Mouse (Mus musculus): ENCODE data around the gene 4930564D02Rik.
A peak's percentile ranks its signal among the peaks of the same experiment; 100 is the strongest.

4930564D02Rik gene

GRCm38 (mm10) chr3:105066544-105066943 is at the start of gene 4930564D02Rik:
Gene 4930564D02Rik, plus strand, starts transcription at chr3:105066844.
- DNase-seq (ENCODE audit: low spot score), result no peak

DNA sequence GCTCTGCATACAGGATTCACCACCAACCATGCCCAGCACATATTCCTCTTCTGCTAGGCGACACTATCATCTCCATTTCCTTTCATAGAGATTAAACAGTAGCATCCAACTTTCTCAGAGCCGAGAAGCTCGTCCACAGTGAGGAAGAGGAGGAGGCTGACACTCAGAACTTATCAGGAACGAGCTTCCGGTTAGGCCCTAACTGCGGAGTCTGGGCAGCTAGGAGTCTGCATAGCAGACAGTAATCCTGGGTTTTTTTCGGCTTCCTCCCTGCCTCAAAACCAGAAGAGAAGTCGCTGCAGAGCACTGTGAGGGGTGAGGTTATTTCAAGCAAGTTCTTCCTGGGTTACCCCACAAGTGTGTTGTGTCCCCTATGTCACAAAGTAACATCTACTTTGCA is 49.3 kb upstream of the 4930564D02Rik start:
- no peak for DNase-seq (ENCODE audit: low spot score)

GRCm38 (mm10) chr3:105018085-105018782 is 48.4 kb upstream of the 4930564D02Rik start:
- no peak for DNase-seq (ENCODE audit: low spot score)

DNA sequence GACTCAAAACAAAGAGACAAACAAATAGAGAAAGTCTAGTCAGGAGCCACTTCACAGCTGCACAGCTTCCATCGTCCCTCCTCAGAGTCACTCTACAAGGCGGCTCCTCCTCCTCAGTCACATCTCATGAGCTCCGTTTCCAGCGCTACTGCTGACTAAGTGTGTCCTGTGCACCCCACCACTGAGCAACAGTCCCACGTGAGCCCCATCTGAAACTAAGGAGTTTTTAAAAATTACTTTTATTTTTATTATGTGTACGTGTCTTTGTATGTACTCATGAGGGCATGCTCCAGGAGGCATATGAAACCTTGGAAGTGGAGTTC is 47.9 kb upstream of the 4930564D02Rik start:
- DNase-seq (ENCODE audit: low spot score), result no peak

GRCm38 (mm10) chr3:105019826-105020692 is 46.6 kb upstream of the 4930564D02Rik start:
- no peak for DNase-seq (ENCODE audit: low spot score)

- DNase-seq (ENCODE audit: low spot score), result no peak
Measured at GRCm38 (mm10) chr3:105023371-105024005, 43.2 kb upstream of the 4930564D02Rik start.

GRCm38 (mm10) chr3:105036281-105036847 is 30.3 kb upstream of the 4930564D02Rik start:
- no peak for DNase-seq (ENCODE audit: low spot score)

- DNase-seq (ENCODE audit: low spot score), result no peak
Measured at GRCm38 (mm10) chr3:105037240-105037770, 29.3 kb upstream of the 4930564D02Rik start.

GRCm38 (mm10) chr3:105040002-105040401 is 26.6 kb upstream of the 4930564D02Rik start:
- DNase-seq (ENCODE audit: low spot score), result no peak

- no peak for DNase-seq (ENCODE audit: low spot score)
Measured at GRCm38 (mm10) chr3:105040983-105041625, 25.5 kb upstream of the 4930564D02Rik start.

DNA sequence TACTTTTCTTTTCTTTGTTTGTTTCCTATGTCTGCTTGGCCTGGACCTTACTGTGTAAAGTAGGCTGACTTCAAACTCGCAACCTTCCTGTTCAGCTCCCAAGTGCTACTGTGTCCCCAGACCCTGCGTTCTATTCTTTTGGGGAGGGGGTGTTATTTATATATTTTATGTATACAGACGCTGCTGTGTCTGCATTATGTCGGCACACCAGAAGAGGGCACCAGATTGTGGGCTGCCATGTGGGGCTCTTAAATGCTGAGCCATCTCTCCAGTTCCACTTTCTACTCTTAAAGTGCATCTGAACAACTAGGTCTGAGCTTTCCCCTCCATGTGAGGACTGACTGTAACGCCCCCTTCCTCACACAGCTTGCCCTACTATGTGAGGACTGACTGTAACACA is 22.9 kb upstream of the 4930564D02Rik start:
- DNase-seq (ENCODE audit: low spot score), result no peak

DNA sequence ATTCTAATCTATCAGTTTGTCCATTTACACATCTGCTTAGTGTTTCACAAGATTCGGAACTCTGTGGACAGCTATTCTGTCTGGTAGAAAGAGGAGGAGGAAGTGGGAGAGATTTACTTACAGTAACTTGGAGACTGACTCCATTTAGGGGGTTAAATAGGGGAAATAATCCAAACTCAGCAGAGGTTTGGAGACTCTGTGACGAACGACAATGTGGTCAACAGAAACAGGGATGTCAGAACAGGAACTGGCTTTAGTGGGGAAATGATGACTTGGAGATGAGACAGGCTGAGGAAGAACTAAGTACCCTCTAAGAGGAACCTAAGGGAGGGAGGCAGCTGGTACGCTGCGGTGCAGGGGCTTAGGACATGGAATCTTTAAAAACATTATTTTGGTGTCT is 19.8 kb upstream of the 4930564D02Rik start:
- no peak for DNase-seq (ENCODE audit: low spot score)

- DNase-seq (ENCODE audit: low spot score), result no peak
Measured at GRCm38 (mm10) chr3:105047616-105048015, 19.0 kb upstream of the 4930564D02Rik start.

DNA sequence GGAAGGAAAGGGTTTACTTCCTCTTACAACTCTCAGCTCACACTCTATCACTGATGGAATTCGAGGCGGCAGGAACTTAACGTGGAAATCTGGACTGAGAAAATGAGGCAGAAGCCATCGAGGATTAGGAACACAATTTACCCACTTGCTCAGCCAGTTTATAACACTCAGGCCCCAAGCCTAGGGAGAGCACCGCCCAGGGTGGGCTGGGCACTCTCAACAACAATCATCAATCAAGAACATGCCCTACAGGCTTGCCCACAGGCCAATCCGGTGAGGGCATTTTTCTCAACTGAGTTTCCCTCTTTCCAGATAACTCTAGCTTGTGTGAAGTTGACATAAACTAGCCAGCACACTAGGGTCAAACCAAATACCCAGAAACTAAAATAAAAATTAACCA is 16.8 kb upstream of the 4930564D02Rik start:
- DNase-seq (ENCODE audit: low spot score), result no peak

GRCm38 (mm10) chr3:105051103-105051502 is 15.5 kb upstream of the 4930564D02Rik start:
- DNase-seq (ENCODE audit: low spot score), result peak; percentile 33

DNA sequence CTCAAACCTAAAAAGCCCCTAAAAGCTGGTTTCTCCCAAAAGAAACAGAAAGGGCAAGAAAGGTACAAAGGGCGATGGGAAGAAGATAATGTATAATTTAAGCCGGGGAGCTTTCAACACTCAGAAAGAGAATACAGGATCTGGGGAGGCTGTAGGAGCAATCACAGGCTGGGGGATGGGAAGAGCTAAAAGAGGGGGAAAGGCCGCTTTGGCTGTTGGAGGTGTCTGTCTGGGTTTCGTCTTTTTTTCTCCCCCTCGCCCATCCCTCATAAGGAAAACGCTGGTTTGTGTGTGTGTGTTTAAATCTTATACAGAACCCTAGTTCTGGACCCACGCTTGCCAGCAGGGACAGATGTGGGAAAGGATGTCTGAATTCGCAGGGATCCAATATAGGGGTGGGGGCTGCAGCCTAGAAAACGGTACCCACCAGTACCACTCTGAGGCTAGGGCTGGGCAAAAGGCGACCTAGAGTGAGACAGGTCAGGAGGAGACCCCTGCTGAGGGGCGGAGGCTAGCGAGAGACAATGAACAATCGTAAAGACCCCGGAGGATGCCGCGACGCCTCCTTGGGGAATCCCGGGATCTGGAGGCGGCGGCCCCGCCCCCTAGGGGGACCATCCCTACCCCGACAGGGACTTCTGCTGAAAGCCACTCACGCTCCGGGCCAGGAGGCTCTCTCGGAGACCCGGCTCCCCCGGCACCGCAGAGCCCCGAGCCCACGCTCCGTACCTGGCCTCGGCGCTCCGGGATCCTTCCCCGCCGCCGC is 14.3 kb upstream of the 4930564D02Rik start:
- DNase-seq (ENCODE audit: low spot score), result peak; percentile 84

DNA sequence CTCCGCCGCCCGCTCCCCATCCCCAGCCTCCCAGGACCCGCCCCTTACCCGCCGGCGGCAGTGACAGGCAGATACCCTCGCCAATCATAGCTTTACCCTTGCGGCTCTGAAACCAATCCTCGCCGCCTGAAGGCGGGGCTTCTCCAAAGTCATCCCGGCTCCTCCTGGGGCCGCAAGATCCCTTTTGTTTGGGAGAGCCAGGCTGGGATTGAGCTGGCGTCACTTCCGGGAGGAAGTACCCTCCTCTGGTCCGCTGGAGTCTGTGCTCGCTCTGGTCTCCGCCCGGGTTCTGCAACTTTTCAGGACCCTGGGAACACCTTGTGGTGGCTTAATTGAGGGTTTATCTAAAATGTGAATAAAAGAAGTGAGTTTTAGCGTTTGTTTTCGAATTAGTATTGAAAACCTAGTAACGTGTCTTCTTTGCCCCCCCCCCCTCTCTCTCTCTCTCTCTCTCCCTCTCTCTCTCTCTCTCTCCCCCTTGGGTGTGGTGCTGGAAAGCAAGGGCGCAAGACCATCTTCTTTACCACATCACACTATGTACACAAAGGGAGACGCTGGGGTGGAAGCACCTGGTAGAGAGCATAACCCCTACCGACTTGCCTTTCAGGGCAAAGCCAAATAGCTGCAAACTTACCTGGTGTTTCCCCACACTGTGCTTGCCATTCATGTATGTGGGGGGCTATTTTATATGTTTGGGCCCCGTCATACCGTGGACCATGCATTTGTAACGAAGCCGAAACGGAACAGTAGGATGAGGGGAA is 13.5 kb upstream of the 4930564D02Rik start, which contains the start of gene Cttnbp2nl:
TSS of gene Cttnbp2nl (minus strand) at position 210 of the 761 bp plus-strand sequence.
- peak; percentile 98 for DNase-seq (ENCODE audit: low spot score)

GRCm38 (mm10) chr3:105053698-105054001 is 13.0 kb upstream of the 4930564D02Rik start:
- DNase-seq (ENCODE audit: low spot score), result no peak

- DNase-seq (ENCODE audit: low spot score), result peak; percentile 18
Measured at GRCm38 (mm10) chr3:105054952-105055351, 11.7 kb upstream of the 4930564D02Rik start.

DNA sequence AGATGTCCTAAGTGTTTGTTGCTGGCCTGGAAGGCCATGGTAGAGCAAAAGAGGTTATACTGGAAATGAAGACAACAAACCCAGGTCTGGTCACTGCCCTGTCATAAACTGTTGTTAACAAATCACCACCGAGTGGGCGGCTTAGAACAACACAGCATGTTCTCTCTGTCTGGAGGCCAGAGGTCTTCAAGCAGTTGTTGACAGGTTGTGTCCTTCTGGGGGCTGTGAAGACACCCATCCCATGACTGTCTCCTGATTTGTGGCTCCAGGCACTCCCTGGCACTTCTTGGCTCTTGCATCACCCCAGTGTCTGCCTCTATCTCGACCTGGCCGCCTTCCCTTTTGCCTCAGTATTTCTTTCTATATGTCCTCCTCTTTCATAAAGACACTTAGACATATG is 11.0 kb upstream of the 4930564D02Rik start:
- DNase-seq (ENCODE audit: low spot score), result no peak

Data from embryo, embryonic 10.5 days (tissue).